Mouse (Mus musculus) lung, postnatal 0 days (tissue): ENCODE measurements at regions not wholly inside any gene's neighbourhood (a gene's known extent, or its start where the extent isn't known, plus 50 kb on each side); places are given as distances from the start of the nearest gene placed in this dataset.

ENCODE experiments used
- CTCF ChIP-seq: IDR thresholded peaks from 2 replicates; pipeline ENCODE4 v1.5.1; 2016; ENCODE audit warnings: antibody characterized with exemption, mild to moderate bottlenecking
- EP300 ChIP-seq: IDR thresholded peaks from 2 replicates; pipeline ENCODE4 v1.6.1; 2016; ENCODE audit warnings: antibody characterized with exemption, mild to moderate bottlenecking, control low read depth

DNA sequence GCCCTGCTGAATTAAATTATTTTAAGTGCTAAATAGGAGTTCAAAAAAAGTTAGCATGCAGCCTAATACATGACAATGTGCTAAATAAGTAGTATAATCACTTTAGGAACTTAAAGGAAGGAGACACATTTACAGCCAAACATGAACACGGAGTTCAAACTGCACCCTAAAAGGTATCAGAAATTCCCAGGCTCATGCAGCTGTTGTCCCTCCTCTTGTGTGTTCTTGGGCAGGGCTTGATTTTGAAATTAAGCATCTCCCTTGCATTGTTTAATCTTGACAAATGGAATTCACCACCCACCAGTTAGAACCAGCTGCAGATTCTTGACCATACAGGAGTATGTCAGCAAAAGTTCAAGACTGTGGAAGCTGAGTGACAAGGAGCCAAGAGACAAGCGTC lies 137.3 kb upstream of the Kirrel3 start:
- TF ChIP-seq CTCF (no peak), EP300 (no peak)
